Mouse (Mus musculus) kidney, postnatal 10 days (tissue): Measurements from ENCODE around the gene Rps27l.

Source experiments
- DNase-seq: peaks from one replicate; pipeline ENCODE4 v3.0.0; 2021; ENCODE audit warnings: mixed read lengths

Gene Rps27l

DNA sequence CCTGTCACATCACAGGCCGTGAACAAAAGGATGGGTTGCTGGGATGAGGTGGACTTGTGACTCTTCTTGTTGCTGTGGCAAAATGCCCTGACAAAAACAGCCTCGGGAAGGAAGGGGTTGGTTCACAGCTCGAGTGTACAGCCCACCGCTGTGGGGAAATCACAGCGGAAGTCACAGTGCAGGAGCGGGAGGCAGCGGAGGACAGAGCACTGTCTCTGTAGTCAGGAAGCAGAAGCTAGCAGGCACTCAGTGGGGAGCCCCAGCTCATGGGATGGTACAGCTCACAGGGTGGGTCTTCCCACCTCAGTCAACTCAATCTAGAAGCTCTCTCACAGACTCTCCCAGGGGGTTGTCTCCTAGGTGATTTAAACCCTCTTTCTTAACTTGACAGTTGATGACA, 39.5 kb downstream of the Rps27l start:
- no peak for DNase-seq

DNA sequence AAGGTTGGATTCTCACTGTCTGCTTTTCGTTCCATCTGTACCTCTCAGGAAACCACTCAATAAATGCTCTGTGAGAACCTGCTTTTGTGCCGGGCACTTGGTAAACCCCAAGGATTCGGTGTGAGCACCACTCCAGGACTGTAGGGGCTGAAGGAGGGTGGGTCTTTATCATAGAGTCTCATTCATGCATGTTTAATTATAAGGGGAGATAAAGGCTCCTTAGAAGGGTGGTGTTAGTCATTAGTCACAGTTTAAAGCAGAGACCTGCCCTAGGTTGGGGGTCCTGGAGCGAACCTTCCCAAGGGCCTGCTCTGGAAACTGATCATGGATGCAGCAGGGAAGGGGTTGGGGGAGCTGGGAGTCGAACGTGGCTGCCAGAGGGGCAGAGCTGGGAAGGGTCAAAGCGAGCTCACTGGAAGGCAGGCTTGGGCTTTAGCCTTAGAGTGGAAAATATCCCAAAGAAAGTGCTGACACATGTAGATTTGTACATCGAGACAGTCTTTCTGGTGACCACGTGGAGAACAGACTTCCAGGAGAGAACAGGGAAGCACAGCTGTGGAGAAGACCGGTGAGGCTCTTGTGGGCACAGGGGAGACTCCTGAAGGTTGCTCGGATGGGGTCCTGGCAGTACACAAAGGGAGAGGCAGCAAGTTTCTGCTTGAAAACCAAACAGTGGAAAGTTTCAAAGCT, 42.5 kb downstream of the Rps27l start:
- DNase-seq: no peak

DNA sequence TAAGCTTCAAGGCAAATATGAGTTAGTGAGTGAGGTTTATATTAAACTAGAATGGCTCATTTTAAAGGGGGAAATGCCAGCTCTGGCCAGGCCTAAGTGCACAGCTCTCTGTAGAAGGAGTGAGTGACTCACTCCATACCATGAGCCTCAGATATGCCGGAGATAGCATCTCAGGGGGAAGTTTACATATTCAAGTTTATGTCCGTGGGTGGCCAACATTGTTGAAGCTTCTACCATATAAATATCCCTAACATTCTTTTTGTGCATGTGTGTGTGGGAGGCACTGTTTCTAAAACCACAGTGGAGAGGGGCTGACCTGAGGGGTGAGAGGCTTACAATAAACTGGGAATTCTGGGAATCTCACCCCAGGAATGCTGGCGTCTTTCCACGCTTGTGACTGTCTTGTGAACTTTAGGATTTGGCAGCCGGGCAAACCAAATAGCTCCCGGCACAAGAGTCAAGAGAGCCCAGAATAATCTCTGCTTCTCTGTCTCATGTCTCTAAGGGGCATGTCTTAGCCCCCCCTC, 43.1 kb downstream of the Rps27l start:
- peak; percentile 86 for DNase-seq

DNA sequence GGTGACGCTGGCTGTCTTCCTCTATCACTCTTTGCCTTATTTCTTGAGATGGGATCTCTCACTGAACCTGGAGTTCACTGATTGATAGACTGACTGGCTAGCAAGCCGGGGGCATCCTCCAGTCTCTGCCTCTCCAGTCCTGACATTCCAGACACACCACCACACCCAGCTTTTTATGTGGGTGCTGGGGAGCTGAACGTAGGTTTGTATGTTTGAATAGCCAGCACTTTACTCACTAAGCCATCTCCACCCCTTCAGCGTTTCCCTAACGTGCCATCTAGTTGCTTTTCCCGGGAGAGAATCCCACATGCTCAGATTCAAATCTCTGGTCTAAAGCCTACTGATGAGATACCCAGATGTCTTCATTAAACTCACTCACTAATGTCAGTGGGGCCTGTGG, 43.7 kb downstream of the Rps27l start:
- DNase-seq: no peak

DNA sequence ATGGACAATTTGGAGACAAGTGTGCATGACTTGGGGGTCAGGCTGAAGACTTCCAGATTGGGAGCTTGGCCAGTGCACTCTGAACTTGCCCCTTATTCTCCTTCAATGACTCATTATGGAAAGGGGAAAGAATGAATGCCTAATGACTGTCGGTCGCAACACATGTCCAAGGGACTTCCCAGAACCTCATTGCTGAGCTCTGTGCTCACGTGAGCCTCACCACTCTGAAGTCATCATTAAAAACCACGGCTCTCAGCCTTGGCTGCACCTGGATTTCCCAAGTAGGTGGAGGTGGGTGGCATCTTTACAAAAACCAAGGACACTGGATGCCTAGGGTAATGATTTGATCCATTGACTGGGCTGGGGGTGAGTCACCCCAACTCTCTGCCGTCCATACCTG, 44.2 kb downstream of the Rps27l start:
- no peak for DNase-seq

DNA sequence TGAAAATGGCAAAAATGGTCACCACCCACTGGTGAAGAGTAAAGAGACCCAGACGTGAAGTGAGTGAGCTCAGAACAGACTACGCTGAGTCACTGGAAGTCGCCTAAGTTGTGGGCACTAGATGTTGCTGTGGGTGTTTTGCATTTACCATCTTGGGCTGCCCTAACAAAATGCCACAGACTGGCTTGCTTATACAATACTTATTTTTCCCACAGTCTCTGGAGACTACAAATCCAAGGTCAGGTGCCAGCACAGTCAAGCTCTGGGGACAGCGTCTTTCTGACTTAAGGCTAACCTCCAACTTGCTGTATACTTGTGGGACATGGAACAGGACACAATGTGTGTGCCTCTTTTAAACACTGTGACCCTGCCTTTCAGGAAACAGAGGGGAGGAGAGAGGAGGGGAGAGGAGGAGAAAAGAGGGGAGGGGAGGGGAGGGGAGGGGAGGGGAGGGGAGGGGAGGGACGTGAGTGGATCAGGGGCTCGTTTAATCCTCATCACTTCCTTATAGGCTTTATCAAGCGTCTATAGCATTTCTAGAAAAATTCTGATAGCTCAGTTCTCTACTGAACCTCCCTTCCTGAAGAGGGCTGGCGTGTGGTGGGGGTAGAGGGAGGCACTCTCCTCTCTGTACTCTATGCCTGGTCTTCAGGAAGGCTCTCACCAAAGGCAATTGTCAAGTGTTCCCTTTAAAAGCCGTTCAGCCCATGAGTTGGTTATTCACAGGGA, 45.3 kb downstream of the Rps27l start:
- no peak for DNase-seq

DNA sequence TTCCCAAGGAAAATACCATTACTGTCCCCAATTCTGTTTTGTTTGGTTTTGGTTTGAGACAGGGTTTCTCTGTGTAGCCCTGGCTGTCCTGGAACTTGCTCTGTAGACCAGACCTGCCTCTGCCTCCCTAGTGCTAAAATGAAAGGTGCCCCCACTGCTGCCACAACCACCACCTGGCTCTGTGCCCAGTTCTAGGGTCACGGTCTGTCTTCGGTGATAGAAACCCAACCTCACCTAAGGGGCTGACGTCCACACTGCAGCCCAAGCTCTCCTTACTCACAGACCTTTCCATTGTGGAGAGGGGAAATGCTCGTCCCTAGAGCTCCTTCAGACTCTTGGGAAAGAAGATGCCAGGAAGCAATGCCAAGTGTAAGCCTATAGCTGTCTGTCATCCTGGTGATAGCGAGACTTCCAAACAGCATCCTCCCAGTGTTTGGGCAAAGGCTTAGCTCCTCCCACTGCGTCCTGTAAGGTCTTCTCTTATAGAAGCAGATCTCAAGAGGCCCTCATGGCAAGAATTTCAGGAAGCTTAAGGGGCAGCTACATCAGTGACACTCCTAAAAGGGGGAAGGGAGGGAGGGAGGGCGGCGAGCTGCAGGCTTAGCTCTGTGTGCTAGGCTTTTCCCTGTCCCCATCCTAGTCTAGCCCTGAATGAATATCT, 46.0 kb downstream of the Rps27l start:
- no peak for DNase-seq
